Mouse (Mus musculus) lung, adult 2 months (tissue): ENCODE measurements around the gene Kcnj1.

Experiments
- CTCF ChIP-seq: fragments of 200-500 bp; IDR thresholded peaks from 2 replicates; pipeline ENCODE4 v1.5.1; 2011; ENCODE audit warnings: mild to moderate bottlenecking, low read length, control low read depth; ENCODE audit not compliant: insufficient read depth
- POLR2A ChIP-seq: fragments of 200-500 bp; IDR thresholded peaks from 2 replicates; pipeline ENCODE4 v1.6.1; 2011; ENCODE audit warnings: low read depth, mild to moderate bottlenecking, control low read depth, low read length, borderline replicate concordance; ENCODE audit errors: extremely low read depth

- TF ChIP-seq CTCF (no peak), POLR2A (no peak)
Measured at GRCm38 (mm10) chr9:32409060-32409961, 37.0 kb downstream of the Kcnj1 start.
